In the genomic region with DNA sequence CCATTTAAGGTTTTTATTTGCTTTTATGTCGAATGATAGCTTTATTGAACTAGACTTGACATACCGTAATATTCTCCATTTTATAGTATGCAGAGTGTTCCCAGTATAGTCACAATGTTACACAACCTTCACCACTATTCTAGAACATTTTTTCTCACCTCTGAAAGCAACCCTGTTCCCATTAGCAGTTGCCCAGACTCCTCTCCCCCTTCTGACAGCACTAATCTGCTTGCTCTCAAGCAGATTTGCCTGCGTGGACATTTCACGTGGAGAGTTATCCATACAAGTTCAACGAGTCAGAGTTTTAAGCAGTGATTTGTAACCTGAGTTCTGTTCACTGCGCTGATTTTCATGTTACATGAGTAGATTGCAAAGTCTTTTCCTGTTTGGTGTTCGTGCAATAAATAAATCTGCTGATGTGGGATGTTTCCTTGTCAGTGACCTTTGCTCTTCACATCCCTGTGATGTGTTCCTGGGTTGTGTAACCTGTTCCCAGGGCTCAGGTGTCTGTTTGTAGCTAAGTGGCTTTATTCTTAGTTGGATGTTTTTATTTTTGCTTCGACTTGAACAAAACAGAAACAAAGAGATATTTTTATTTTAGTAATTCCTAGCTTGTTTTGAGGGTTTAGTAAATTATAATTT, we compare ENCODE assay signal across 16 mouse cellular contexts. TPM values are rescaled to one million over a fixed set of nuclear protein-coding genes. Genes with fewer than 3 reads are reported as not detected.
DNase-seq lines count a peak whose midpoint lies in the region; ATAC-seq and TF ChIP-seq lines count a peak whose summit lies in the region.
"Had no signal": no experiment of that assay in that cellular context is flagged by ENCODE, and none has a peak within 500 bp of the region (broad histone marks: within the 10 kb centered on the region; RNA-seq: fewer than 3 reads in every experiment).

No protein-coding gene starts in this region.

- H3K36me3 ChIP-seq in liver, postnatal 0 days (replicated peaks; ENCODE audit: insufficient read depth, low read length), result no peaks in the 10 kb centered on the region
- no peaks in the 10 kb centered on the region for H3K36me3 ChIP-seq in hindbrain, embryonic 11.5 days (ENCODE audit: control insufficient read depth, insufficient read depth, low read length)
- H3K36me3 ChIP-seq: hindbrain, embryonic 15.5 days; neural tube, embryonic 13.5 days had no signal

- H3K4me1 ChIP-seq in liver, postnatal 0 days (ENCODE audit: insufficient read depth), result peaks cover 19% of the 10 kb centered on the region
- no peaks in the 10 kb centered on the region for H3K4me1 ChIP-seq in hindbrain, embryonic 11.5 days (replicated peaks; ENCODE audit: control insufficient read depth, insufficient read depth, low read length)

- H3K9ac ChIP-seq in liver, postnatal 0 days (replicated peaks), result 0 out of 2 replicates have a peak overlapping the region, but pooled peaks have one; percentile 30
- H3K9ac ChIP-seq in hindbrain, embryonic 11.5 days (ENCODE audit: low read depth, low read length), result no peak overlapping the region
- H3K9ac ChIP-seq: hindbrain, embryonic 15.5 days; limb, embryonic 12.5 days; neural tube, embryonic 13.5 days had no signal

- peak overlapping the region; percentile 95 for H3K27ac ChIP-seq in liver, postnatal 0 days (ENCODE audit: low read depth)
- no peak overlapping the region for H3K27ac ChIP-seq in hindbrain, embryonic 11.5 days (ENCODE audit: low read depth, low read length)
- H3K27ac ChIP-seq: hindbrain, embryonic 15.5 days; limb, embryonic 12.5 days; neural tube, embryonic 13.5 days had no signal

- WGBS in liver, postnatal 0 days (ENCODE audit: insufficient replicate concordance), result 52% methylated on average over 8 of the region's 8 CpGs
- WGBS in hindbrain, embryonic 11.5 days, result 84% methylated on average over 8 of the region's 8 CpGs

- ATAC-seq in frontal cortex, adult (ENCODE audit: low TSS enrichment), result peak; percentile 67
- ATAC-seq in liver, postnatal 0 days, result peak; percentile 80
- no peak for ATAC-seq in hindbrain, embryonic 11.5 days (ENCODE audit: low FRiP score)

- H3K4me2 ChIP-seq in liver, postnatal 0 days (ENCODE audit: low read depth, low read length), result peak overlapping the region; percentile 40; the same call in 1 of the 2 replicates
- H3K4me2 ChIP-seq in hindbrain, embryonic 11.5 days (replicated peaks; ENCODE audit: low read depth, low read length), result no peak overlapping the region
- H3K4me2 ChIP-seq: hindbrain, embryonic 15.5 days; limb, embryonic 12.5 days; neural tube, embryonic 13.5 days had no signal

- peak; percentile 24 for TF ChIP-seq EP300 in liver, postnatal 0 days (IDR thresholded peaks at IDR 0.05; ENCODE audit: low read depth)

- H3K9me3 ChIP-seq in liver, postnatal 0 days (ENCODE audit: low read length), result no peaks in the 10 kb centered on the region
- H3K9me3 ChIP-seq in hindbrain, embryonic 11.5 days (ENCODE audit: control insufficient read depth, low read length), result no peaks in the 10 kb centered on the region
- H3K9me3 ChIP-seq: hindbrain, embryonic 15.5 days; limb, embryonic 12.5 days; neural tube, embryonic 13.5 days had no signal

- no peak for TF ChIP-seq CTCF in liver, postnatal 0 days (IDR thresholded peaks at IDR 0.05; ENCODE audit: low read depth)

- H3K27me3 ChIP-seq in liver, postnatal 0 days (ENCODE audit: insufficient read depth, low read length), result no peaks in the 10 kb centered on the region
- no peaks in the 10 kb centered on the region for H3K27me3 ChIP-seq in hindbrain, embryonic 11.5 days (ENCODE audit: control insufficient read depth, insufficient read depth, low read length)
- H3K27me3 ChIP-seq: CH12.LX; hindbrain, embryonic 15.5 days; limb, embryonic 12.5 days; neural tube, embryonic 13.5 days had no signal

- no peak for DNase-seq in frontal cortex, adult 2 months (ENCODE audit: extremely low spot score in 1 of 2, low spot score in 1 of 2)
- peak; percentile 82 for DNase-seq in kidney, adult 9 months
- DNase-seq in kidney, postnatal 10 days, result no peak
- peak; percentile 66 for DNase-seq in kidney, postnatal 14 days
- peak; percentile 25 for DNase-seq in liver, postnatal 0 days
- no peak for DNase-seq in spleen, postnatal 14 days (ENCODE audit: low spot score in 2 of 2)
- no peak for DNase-seq in hindbrain, embryonic 11.5 days (ENCODE audit: low spot score)
- DNase-seq: adrenal gland, postnatal 36 days; cerebellum, postnatal 36 days; lung, postnatal 10 days; thymus, postnatal 25 days had no signal

- no peak overlapping the region for H3K4me3 ChIP-seq in liver, postnatal 0 days (ENCODE audit: low read depth, low read length)
- H3K4me3 ChIP-seq in hindbrain, embryonic 11.5 days (ENCODE audit: low read depth, low read length), result no peak overlapping the region
- H3K4me3 ChIP-seq: hindbrain, embryonic 15.5 days; limb, embryonic 12.5 days; neural tube, embryonic 13.5 days had no signal

RNA-seq across cellular contexts. Expression of a gene that starts 4.2 kb away (rescaled TPM):
- 102 and 106 TPM in 2 replicates for polyA plus RNA-seq in frontal cortex, adult 2 months (2012; rRNA removed)
- 204 TPM in 2 replicates for polyA plus RNA-seq in liver, postnatal 0 days (2015; fragmentation: Nextera tagmentation; extraction: Ambion mirVana)
- 140 and 146 TPM in 2 replicates for polyA plus RNA-seq in hindbrain, embryonic 11.5 days (2014; fragmentation: Nextera tagmentation; extraction: Ambion mirVana)

RNA-seq across cellular contexts. Expression of a gene that starts 4.3 kb away (rescaled TPM):
- polyA plus RNA-seq in frontal cortex, adult 2 months (2012; rRNA removed), result 9.4 and 10.9 TPM in 2 replicates
- 14.1 and 15.0 TPM in 2 replicates for polyA plus RNA-seq in liver, postnatal 0 days (2015; fragmentation: Nextera tagmentation; extraction: Ambion mirVana)
- polyA plus RNA-seq in hindbrain, embryonic 11.5 days (2014; fragmentation: Nextera tagmentation; extraction: Ambion mirVana), result 12.7 and 16.1 TPM in 2 replicates

Comparison
In these comparisons a context has a peak if more than half of its experiments do, and no peak if none do; other contexts are left out.
1. DNase-seq: peak in kidney, adult 9 months (single experiment), kidney, postnatal 14 days (single experiment) and liver, postnatal 0 days (single experiment); none in frontal cortex, adult 2 months (0 of 2), kidney, postnatal 10 days (single experiment), spleen, postnatal 14 days (0 of 2) and hindbrain, embryonic 11.5 days (single experiment).